Mouse (Mus musculus): Measurements from ENCODE around the gene Idua. TPM values are rescaled to one million over a fixed set of nuclear protein-coding genes. Genes with fewer than 3 reads are reported as not detected.

The Idua gene
- polyA plus RNA-seq, 1 experiment, result 4.3 TPM

DNA sequence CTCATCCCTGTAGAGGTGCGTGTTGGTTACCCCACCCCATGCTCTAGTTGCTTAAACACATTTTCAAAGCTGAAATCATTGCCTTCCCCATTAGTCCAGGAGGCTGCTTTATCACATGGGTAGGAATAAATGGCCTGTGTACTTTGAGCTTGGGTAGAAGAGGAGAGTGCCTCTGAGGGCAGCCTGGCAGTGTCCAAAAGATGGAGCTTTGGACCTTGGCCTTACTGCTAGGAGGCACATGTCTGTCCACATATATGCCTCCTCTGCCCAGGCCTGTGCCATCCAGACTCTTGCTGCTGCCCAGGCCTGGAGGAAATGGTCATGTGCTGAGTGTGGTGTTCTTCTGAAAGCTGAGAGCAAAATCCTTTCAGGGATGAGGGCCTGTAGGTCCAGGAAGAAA lies 48.3 kb downstream of the Idua start:
- TF ChIP-seq TCF12 (IDR thresholded peaks at IDR 0.05; ENCODE audit: insufficient read depth, poor library complexity, severe bottlenecking) (no peak), POLR2A (IDR thresholded peaks at IDR 0.05; ENCODE audit: insufficient read length, low read depth) (no peak), E2F4 (IDR thresholded peaks at IDR 0.05; ENCODE audit: insufficient read depth) (no peak)

DNA sequence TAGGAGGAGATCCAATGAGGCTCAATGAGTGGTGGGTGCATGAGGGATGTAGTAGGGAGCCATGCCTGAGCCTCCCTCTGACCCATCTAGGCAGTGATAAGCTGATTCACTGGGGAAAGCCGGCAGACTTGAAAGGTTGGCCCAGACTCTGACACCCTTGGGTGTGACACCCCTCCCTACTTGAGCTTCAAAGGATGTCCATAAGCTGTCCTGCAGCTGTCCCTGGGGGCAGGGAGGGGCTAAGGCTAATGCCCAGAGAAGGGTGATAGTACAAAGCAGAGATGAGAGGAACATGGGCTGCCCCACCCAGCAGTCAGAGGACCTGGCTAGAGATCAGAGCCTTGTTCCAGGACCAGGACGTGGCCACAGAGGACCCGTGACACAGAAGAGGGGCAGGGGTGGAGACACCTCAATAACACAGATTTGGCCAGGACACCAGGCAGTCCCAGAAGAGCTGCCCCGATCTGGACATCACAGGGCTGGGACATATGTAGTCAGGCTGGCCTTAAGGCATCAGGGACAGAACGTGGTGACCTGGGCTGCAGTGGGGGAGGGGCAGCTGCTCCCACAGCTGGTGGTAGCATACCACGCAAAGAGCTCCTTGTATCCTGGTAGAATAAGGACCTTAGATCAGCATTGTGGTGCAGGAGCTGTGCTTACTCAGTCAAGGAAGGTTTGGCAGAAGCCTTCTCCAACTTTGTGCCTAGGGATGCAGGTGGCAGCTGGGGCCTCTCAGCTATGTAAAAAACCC lies 49.0 kb downstream of the Idua start:
- Histone ChIP-seq H3K79me2 (ENCODE audit: control insufficient read depth, insufficient read depth) (no peaks in the 10 kb centered on the region), H3K36me3 (ENCODE audit: control insufficient read depth, insufficient read depth) (peaks cover 6% of the 10 kb centered on the region), H3K4me2 (ENCODE audit: low read depth) (no peak overlapping the region), H3ac (ENCODE audit: control insufficient read depth, insufficient read length) (no peak overlapping the region), H3K27me3 (ENCODE audit: control insufficient read depth, insufficient read depth, insufficient read length) (no peaks in the 10 kb centered on the region), H3K4me3 (no peak overlapping the region)
- TF ChIP-seq POLR2A (IDR thresholded peaks at IDR 0.05; ENCODE audit: insufficient read length, low read depth) (peak; percentile 32), TCF3 (IDR thresholded peaks at IDR 0.05; ENCODE audit: insufficient read length, low read depth) (no peak), MYOD1 (IDR thresholded peaks at IDR 0.05; ENCODE audit: control insufficient read depth in 1 of 3, insufficient read length in 2 of 3, low read depth in 2 of 3) (peak; percentile 38 to 88 (median 71)), CEBPB (IDR thresholded peaks at IDR 0.05; ENCODE audit: insufficient read depth, poor library complexity, severe bottlenecking) (no peak), MAX (IDR thresholded peaks at IDR 0.05; ENCODE audit: low read depth) (no peak), SRF (IDR thresholded peaks at IDR 0.05; ENCODE audit: control insufficient read depth, insufficient read length, low read depth) (no peak), MYOG (IDR thresholded peaks at IDR 0.05; ENCODE audit: control insufficient read depth in 1 of 3, insufficient read depth in 1 of 3, insufficient read length in 2 of 3, low read depth in 2 of 3) (peak in 2 of 3 experiments; percentile 77 to 96), TCF12 (IDR thresholded peaks at IDR 0.05; ENCODE audit: insufficient read depth, poor library complexity, severe bottlenecking) (peak; percentile 60), POLR2AphosphoS2 (IDR thresholded peaks at IDR 0.05; ENCODE audit: insufficient read length, low read depth) (peak; percentile 57), REST (IDR thresholded peaks at IDR 0.05; ENCODE audit: insufficient read depth, insufficient read length) (no peak), E2F4 (IDR thresholded peaks at IDR 0.05; ENCODE audit: insufficient read depth) (no peak), USF1 (IDR thresholded peaks at IDR 0.05; ENCODE audit: low read depth) (no peak)

More for the DNA sequence above, 48.3 kb downstream of the Idua start:
- Histone ChIP-seq H3K79me2 (ENCODE audit: control insufficient read depth, insufficient read depth) (no peaks in the 10 kb centered on the region), H3K36me3 (ENCODE audit: control insufficient read depth, insufficient read depth) (peaks cover 6% of the 10 kb centered on the region), H3K4me3 (no peak overlapping the region), H3ac (ENCODE audit: control insufficient read depth, insufficient read length) (no peak overlapping the region), H3K27me3 (ENCODE audit: control insufficient read depth, insufficient read depth, insufficient read length) (no peaks in the 10 kb centered on the region), H3K4me2 (ENCODE audit: low read depth) (no peak overlapping the region)

DNA sequence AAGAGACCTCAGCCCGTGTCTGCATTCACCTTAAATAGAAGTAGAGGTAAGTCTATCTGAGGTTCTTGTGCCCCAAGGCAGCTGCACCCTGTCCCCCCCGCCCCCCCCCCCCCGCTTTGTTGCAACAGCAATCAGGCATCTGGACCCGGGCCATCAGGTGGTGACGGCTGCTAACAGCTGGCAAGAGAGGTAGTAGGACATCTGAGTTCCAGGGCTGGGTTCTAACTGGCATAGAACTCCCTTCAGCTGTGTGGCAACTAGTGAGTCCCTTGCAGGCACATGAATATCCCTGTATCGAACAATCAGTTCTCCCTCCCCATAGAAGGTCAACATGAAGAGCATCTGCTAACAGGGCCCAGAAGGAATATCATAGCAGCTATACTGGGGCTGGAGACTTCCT lies 51.8 kb downstream of the Idua start:
- no peak overlapping the region for H3K4me3 ChIP-seq
- H3K27me3 ChIP-seq (ENCODE audit: control insufficient read depth, insufficient read depth, insufficient read length), result no peaks in the 10 kb centered on the region
- H3ac ChIP-seq (ENCODE audit: control insufficient read depth, insufficient read length), result no peak overlapping the region
- H3K4me2 ChIP-seq (ENCODE audit: low read depth), result no peak overlapping the region
- no peaks in the 10 kb centered on the region for H3K36me3 ChIP-seq (ENCODE audit: control insufficient read depth, insufficient read depth)
- H3K79me2 ChIP-seq (ENCODE audit: control insufficient read depth, insufficient read depth), result no peaks in the 10 kb centered on the region
- peak in 1 of 3 experiments; percentile 75 for TF ChIP-seq MYOD1 (IDR thresholded peaks at IDR 0.05; ENCODE audit: control insufficient read depth in 1 of 3, insufficient read length in 2 of 3, low read depth in 2 of 3)
- TF ChIP-seq USF1 (IDR thresholded peaks at IDR 0.05; ENCODE audit: low read depth), result no peak

DNA sequence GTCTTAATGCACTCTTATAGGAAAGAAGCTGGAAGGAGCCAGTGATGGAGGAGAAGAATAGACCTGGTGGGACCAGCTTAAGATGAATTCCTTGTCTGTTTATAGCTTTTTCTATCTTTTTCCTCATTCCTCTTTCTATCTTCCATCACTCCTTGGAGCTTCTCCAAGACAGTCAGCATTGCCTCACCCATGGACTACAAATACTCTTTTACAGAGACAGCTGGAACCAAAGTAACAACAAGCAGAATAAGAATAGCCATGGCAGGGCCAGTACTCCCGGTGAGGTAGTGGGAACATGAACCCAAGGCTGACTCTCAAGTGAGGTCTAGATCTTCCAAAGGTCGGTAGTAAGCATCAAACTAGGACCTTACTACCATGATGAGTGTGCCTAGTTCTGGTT lies 53.0 kb downstream of the Idua start:
- TF ChIP-seq MYOG (IDR thresholded peaks at IDR 0.05; ENCODE audit: control insufficient read depth in 1 of 3, insufficient read depth in 1 of 3, insufficient read length in 2 of 3, low read depth in 2 of 3) (peak in 1 of 3 experiments; percentile 68), E2F4 (IDR thresholded peaks at IDR 0.05; ENCODE audit: insufficient read depth) (no peak)
- Histone ChIP-seq H3K4me3 (no peak overlapping the region), H3K27me3 (ENCODE audit: control insufficient read depth, insufficient read depth, insufficient read length) (no peaks in the 10 kb centered on the region)

DNA sequence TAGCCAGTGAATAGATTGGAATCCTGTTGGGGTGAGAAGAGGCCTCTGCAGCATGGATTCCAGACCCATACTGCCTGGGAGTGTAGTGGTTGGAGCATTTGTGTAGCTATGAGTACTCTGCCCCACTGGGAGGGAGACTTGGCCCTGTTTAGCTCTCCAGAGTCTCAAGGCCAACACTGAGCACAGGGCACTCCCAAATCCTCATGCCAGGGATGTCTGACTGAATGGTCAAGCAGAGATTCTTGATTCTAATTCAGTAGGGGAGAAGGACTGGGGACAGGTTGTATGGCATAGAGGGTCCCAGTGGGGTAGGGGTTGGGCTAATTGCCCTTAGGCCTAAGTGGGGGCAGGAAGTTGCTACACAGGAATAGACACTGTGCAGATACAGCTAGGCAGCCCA lies 53.6 kb downstream of the Idua start:
- TF ChIP-seq POLR2AphosphoS2 (IDR thresholded peaks at IDR 0.05; ENCODE audit: insufficient read length, low read depth) (no peak), E2F4 (IDR thresholded peaks at IDR 0.05; ENCODE audit: insufficient read depth) (no peak), TCF3 (IDR thresholded peaks at IDR 0.05; ENCODE audit: insufficient read length, low read depth) (no peak), MAX (IDR thresholded peaks at IDR 0.05; ENCODE audit: low read depth) (no peak), MYOD1 (IDR thresholded peaks at IDR 0.05; ENCODE audit: control insufficient read depth in 1 of 3, insufficient read length in 2 of 3, low read depth in 2 of 3) (no peak), SRF (IDR thresholded peaks at IDR 0.05; ENCODE audit: control insufficient read depth, insufficient read length, low read depth) (no peak), TCF12 (IDR thresholded peaks at IDR 0.05; ENCODE audit: insufficient read depth, poor library complexity, severe bottlenecking) (no peak), CEBPB (IDR thresholded peaks at IDR 0.05; ENCODE audit: insufficient read depth, poor library complexity, severe bottlenecking) (no peak), MYOG (IDR thresholded peaks at IDR 0.05; ENCODE audit: control insufficient read depth in 1 of 3, insufficient read depth in 1 of 3, insufficient read length in 2 of 3, low read depth in 2 of 3) (no peak), USF1 (IDR thresholded peaks at IDR 0.05; ENCODE audit: low read depth) (no peak), POLR2A (IDR thresholded peaks at IDR 0.05; ENCODE audit: insufficient read length, low read depth) (no peak), REST (IDR thresholded peaks at IDR 0.05; ENCODE audit: insufficient read depth, insufficient read length) (no peak)
- no peaks in the 10 kb centered on the region for H3K79me2 ChIP-seq (ENCODE audit: control insufficient read depth, insufficient read depth)
- H3K27me3 ChIP-seq (ENCODE audit: control insufficient read depth, insufficient read depth, insufficient read length), result no peaks in the 10 kb centered on the region
- H3K4me3 ChIP-seq, result no peak overlapping the region
- no peak overlapping the region for H3K4me2 ChIP-seq (ENCODE audit: low read depth)
- H3K36me3 ChIP-seq (ENCODE audit: control insufficient read depth, insufficient read depth), result no peaks in the 10 kb centered on the region
- no peak overlapping the region for H3ac ChIP-seq (ENCODE audit: control insufficient read depth, insufficient read length)

More for the DNA sequence above, 53.0 kb downstream of the Idua start:
- no peaks in the 10 kb centered on the region for H3K36me3 ChIP-seq (ENCODE audit: control insufficient read depth, insufficient read depth)
- H3K79me2 ChIP-seq (ENCODE audit: control insufficient read depth, insufficient read depth), result no peaks in the 10 kb centered on the region
- no peak overlapping the region for H3ac ChIP-seq (ENCODE audit: control insufficient read depth, insufficient read length)
- no peak overlapping the region for H3K4me2 ChIP-seq (ENCODE audit: low read depth)

All from myocyte (in vitro differentiated cells).